Mouse (Mus musculus): ENCODE measurements around the gene St3gal5. TPM values are rescaled to one million over a fixed set of nuclear protein-coding genes. Genes with fewer than 3 reads are reported as not detected.

St3gal5 gene
- polyA plus RNA-seq, 1 experiment = 27.6 TPM

GRCm38 (mm10) chr6:72200595-72201256, 103.3 kb downstream of the St3gal5 start:
- no peaks in the 10 kb centered on the region for H3K27me3 ChIP-seq (ENCODE audit: control insufficient read depth, insufficient read depth, insufficient read length)
- no peak overlapping the region for H3ac ChIP-seq (ENCODE audit: control insufficient read depth, insufficient read length, low read depth)
- no peak overlapping the region for H3K4me3 ChIP-seq (ENCODE audit: insufficient read depth, poor library complexity, severe bottlenecking)
- no peaks in the 10 kb centered on the region for H3K79me2 ChIP-seq (ENCODE audit: control insufficient read depth, insufficient read depth)
- TF ChIP-seq CTCF (IDR thresholded peaks at IDR 0.05; ENCODE audit: control insufficient read depth, insufficient read depth, insufficient read length) (no peak), CEBPB (IDR thresholded peaks at IDR 0.05; ENCODE audit: low read depth) (no peak), MYOD1 (IDR thresholded peaks at IDR 0.05; ENCODE audit: control insufficient read depth, insufficient read length, low read depth) (peak; percentile 14)
- H3K79me3 ChIP-seq (ENCODE audit: low read depth) = no peaks in the 10 kb centered on the region
- no peaks in the 10 kb centered on the region for H3K36me3 ChIP-seq (ENCODE audit: control insufficient read depth, insufficient read depth)

- Histone ChIP-seq H3K27me3 (ENCODE audit: control insufficient read depth, insufficient read depth, insufficient read length) (no peaks in the 10 kb centered on the region), H3K36me3 (ENCODE audit: control insufficient read depth, insufficient read depth) (peaks cover 11% of the 10 kb centered on the region)
- TF ChIP-seq MYOD1 (IDR thresholded peaks at IDR 0.05; ENCODE audit: control insufficient read depth, insufficient read length, low read depth) = no peak
- TF ChIP-seq CTCF (IDR thresholded peaks at IDR 0.05; ENCODE audit: control insufficient read depth, insufficient read depth, insufficient read length) = no peak
- TF ChIP-seq CEBPB (IDR thresholded peaks at IDR 0.05; ENCODE audit: low read depth) = no peak
- no peak for TF ChIP-seq MAX (IDR thresholded peaks at IDR 0.05)
- TF ChIP-seq FOSL1 (IDR thresholded peaks at IDR 0.05; ENCODE audit: insufficient read depth, low read length, poor library complexity, severe bottlenecking) = no peak
- TF ChIP-seq MYOG (IDR thresholded peaks at IDR 0.05; ENCODE audit: control insufficient read depth, extremely low read depth, insufficient read length) = no peak
- TF ChIP-seq USF1 (IDR thresholded peaks at IDR 0.05; ENCODE audit: low read depth) = no peak
Observed at GRCm38 (mm10) chr6:72202732-72203131, 105.3 kb downstream of the St3gal5 start.

GRCm38 (mm10) chr6:72203279-72203678, 105.9 kb downstream of the St3gal5 start:
- TF ChIP-seq MYOD1 (IDR thresholded peaks at IDR 0.05; ENCODE audit: control insufficient read depth, insufficient read length, low read depth) (no peak), MAX (IDR thresholded peaks at IDR 0.05) (no peak), CEBPB (IDR thresholded peaks at IDR 0.05; ENCODE audit: low read depth) (no peak), USF1 (IDR thresholded peaks at IDR 0.05; ENCODE audit: low read depth) (no peak), FOSL1 (IDR thresholded peaks at IDR 0.05; ENCODE audit: insufficient read depth, low read length, poor library complexity, severe bottlenecking) (no peak), MYOG (IDR thresholded peaks at IDR 0.05; ENCODE audit: control insufficient read depth, extremely low read depth, insufficient read length) (no peak), CTCF (IDR thresholded peaks at IDR 0.05; ENCODE audit: control insufficient read depth, insufficient read depth, insufficient read length) (no peak)
- peaks cover 11% of the 10 kb centered on the region for H3K36me3 ChIP-seq (ENCODE audit: control insufficient read depth, insufficient read depth)
- no peaks in the 10 kb centered on the region for H3K79me2 ChIP-seq (ENCODE audit: control insufficient read depth, insufficient read depth)
- H3K4me3 ChIP-seq (ENCODE audit: insufficient read depth, poor library complexity, severe bottlenecking) = no peak overlapping the region
- H3ac ChIP-seq (ENCODE audit: control insufficient read depth, insufficient read length, low read depth) = no peak overlapping the region
- H3K79me3 ChIP-seq (ENCODE audit: low read depth) = no peaks in the 10 kb centered on the region
- no peaks in the 10 kb centered on the region for H3K27me3 ChIP-seq (ENCODE audit: control insufficient read depth, insufficient read depth, insufficient read length)

More at GRCm38 (mm10) chr6:72202732-72203131, 105.3 kb downstream of the St3gal5 start:
- H3K79me3 ChIP-seq (ENCODE audit: low read depth) = no peaks in the 10 kb centered on the region
- no peak overlapping the region for H3ac ChIP-seq (ENCODE audit: control insufficient read depth, insufficient read length, low read depth)
- H3K4me3 ChIP-seq (ENCODE audit: insufficient read depth, poor library complexity, severe bottlenecking) = no peak overlapping the region
- no peaks in the 10 kb centered on the region for H3K79me2 ChIP-seq (ENCODE audit: control insufficient read depth, insufficient read depth)

Other genes starting within 250 kb of the St3gal5 start
- 23.6 TPM for gene Ptcd3, start 188.8 kb upstream of the St3gal5 start, polyA plus RNA-seq (2012; fragmentation: generic; extraction: Trizol)
- gene Polr1a, start 188.5 kb upstream of the St3gal5 start, polyA plus RNA-seq (2012; fragmentation: generic; extraction: Trizol) = 35.1 TPM
- gene Atoh8, start 138.0 kb downstream of the St3gal5 start, polyA plus RNA-seq (2012; fragmentation: generic; extraction: Trizol) = 34.4 TPM
- gene Sftpb, start 207.0 kb downstream of the St3gal5 start, polyA plus RNA-seq (2012; fragmentation: generic; extraction: Trizol) = not detected
- 67.4 TPM for gene Usp39, start 247.6 kb downstream of the St3gal5 start, polyA plus RNA-seq (2012; fragmentation: generic; extraction: Trizol)
- 5.2 TPM for gene 0610030E20Rik, start 249.7 kb downstream of the St3gal5 start, polyA plus RNA-seq (2012; fragmentation: generic; extraction: Trizol)